9 mouse cellular contexts compared by ENCODE assay signal in genomic region chr8:70702842-70703182, GRCm38 (mm10). TPM values are rescaled to one million over a fixed set of nuclear protein-coding genes. Genes with fewer than 3 reads are reported as not detected.
DNase-seq lines count a peak whose midpoint lies in the region; ATAC-seq and TF ChIP-seq lines count a peak whose summit lies in the region.
"Had no signal": no experiment of that assay in that cellular context is flagged by ENCODE, and none has a peak within 500 bp of the region (broad histone marks: within the 10 kb centered on the region; RNA-seq: fewer than 3 reads in every experiment).

No protein-coding gene starts in this region.

- 80% methylated on average over 3 of the region's 3 CpGs for WGBS in forebrain, embryonic 16.5 days
- WGBS in hindbrain, postnatal 0 days: 73% methylated on average over 3 of the region's 3 CpGs
- WGBS in stomach, postnatal 0 days: 45% methylated on average over 3 of the region's 3 CpGs

- TF ChIP-seq EP300 in stomach, postnatal 0 days (optimal IDR thresholded peaks at IDR 0.05): no peak

- peak overlapping the region; percentile 80 for H3K4me2 ChIP-seq in forebrain, embryonic 16.5 days (ENCODE audit: low read length)
- H3K4me2 ChIP-seq in hindbrain, postnatal 0 days (ENCODE audit: low read depth, low read length): peak overlapping the region; percentile 61; the same call in 1 of the 2 replicates
- H3K4me2 ChIP-seq in stomach, postnatal 0 days (replicated peaks; ENCODE audit: low read depth): 0 out of 2 replicates have a peak overlapping the region, but pooled peaks have one; percentile 1

- no peak overlapping the region for H3K4me3 ChIP-seq in forebrain, embryonic 16.5 days (replicated peaks; ENCODE audit: low read length)
- no peak overlapping the region for H3K4me3 ChIP-seq in hindbrain, postnatal 0 days (ENCODE audit: low read length)
- no peak overlapping the region for H3K4me3 ChIP-seq in stomach, postnatal 0 days (ENCODE audit: low read depth, low read length)

- H3K36me3 ChIP-seq in forebrain, embryonic 16.5 days (ENCODE audit: control insufficient read depth, insufficient read depth): no peaks in the 10 kb centered on the region
- H3K36me3 ChIP-seq in hindbrain, postnatal 0 days (ENCODE audit: insufficient read depth, low read length): 0 out of 2 replicates have a peak, but pooled peaks cover 5% of the 10 kb centered on the region
- H3K36me3 ChIP-seq in stomach, postnatal 0 days (ENCODE audit: control insufficient read depth, insufficient read depth, low read length): no peaks in the 10 kb centered on the region

- no peak overlapping the region for H3K27ac ChIP-seq in forebrain, embryonic 16.5 days (ENCODE audit: low read length)
- H3K27ac ChIP-seq in hindbrain, postnatal 0 days: peak overlapping the region; percentile 26; the same call in 1 of the 2 replicates
- H3K27ac ChIP-seq in stomach, postnatal 0 days (replicated peaks): peak overlapping the region; percentile 35; the same call in 1 of the 2 replicates

- H3K27me3 ChIP-seq in forebrain, embryonic 16.5 days (replicated peaks; ENCODE audit: control insufficient read depth, insufficient read depth, low read length): no peaks in the 10 kb centered on the region
- no peaks in the 10 kb centered on the region for H3K27me3 ChIP-seq in hindbrain, postnatal 0 days (ENCODE audit: insufficient read depth, low read length)
- H3K27me3 ChIP-seq in stomach, postnatal 0 days (ENCODE audit: control insufficient read depth, insufficient read depth, low read length): no peaks in the 10 kb centered on the region

- no peak overlapping the region for H3K9ac ChIP-seq in forebrain, embryonic 16.5 days (replicated peaks; ENCODE audit: low read depth, low read length)
- H3K9ac ChIP-seq in hindbrain, postnatal 0 days (replicated peaks; ENCODE audit: low read length): no peak overlapping the region
- no peak overlapping the region for H3K9ac ChIP-seq in stomach, postnatal 0 days (ENCODE audit: low read length)

- TF ChIP-seq CTCF in hindbrain, postnatal 0 days (IDR thresholded peaks at IDR 0.05; ENCODE audit: low read depth): no peak
- no peak for TF ChIP-seq CTCF in stomach, postnatal 0 days (IDR thresholded peaks at IDR 0.05; ENCODE audit: low read depth)

- ATAC-seq in forebrain, embryonic 16.5 days: no peak
- ATAC-seq in hindbrain, postnatal 0 days: no peak
- peak; percentile 13; the same call in 1 of the 2 replicates for ATAC-seq in stomach, postnatal 0 days (ENCODE audit: low FRiP score, low TSS enrichment)

- no peaks in the 10 kb centered on the region for H3K9me3 ChIP-seq in forebrain, embryonic 16.5 days (ENCODE audit: control insufficient read depth, low read length)
- no peaks in the 10 kb centered on the region for H3K9me3 ChIP-seq in hindbrain, postnatal 0 days (ENCODE audit: low read length)
- H3K9me3 ChIP-seq in stomach, postnatal 0 days (ENCODE audit: control insufficient read depth, low read length): no peaks in the 10 kb centered on the region

- DNase-seq in layer of hippocampus, adult 11-12 months (ENCODE audit: low spot score): peak; percentile 70
- no peak for DNase-seq in layer of hippocampus, adult 9-10 months (ENCODE audit: low spot score)
- peak; percentile 91 for DNase-seq in adrenal gland, adult 2 months
- no peak for DNase-seq in hindbrain, postnatal 0 days (ENCODE audit: low spot score)
- DNase-seq in stomach, postnatal 0 days (ENCODE audit: low spot score): peak; percentile 74
- DNase-seq in B cell, adult 2 months: no peak
- no peak for DNase-seq in thymus, postnatal 10 days (ENCODE audit: low spot score in 2 of 2)

- H3K4me1 ChIP-seq in forebrain, embryonic 16.5 days (replicated peaks; ENCODE audit: control insufficient read depth, insufficient read depth, low read length): peaks cover 27% of the 10 kb centered on the region
- H3K4me1 ChIP-seq in hindbrain, postnatal 0 days (ENCODE audit: insufficient read depth, low read length): peaks cover 6% of the 10 kb centered on the region
- H3K4me1 ChIP-seq in stomach, postnatal 0 days (replicated peaks; ENCODE audit: control insufficient read depth, insufficient read depth): peaks cover 5% of the 10 kb centered on the region

RNA-seq across cellular contexts. Expression of gene Iqcn, which starts 0.4 kb away (rescaled TPM):
- under 1 TPM in 1 of 2 experiments, not detected in 1; 0.12 TPM for total RNA-seq in adrenal gland, adult 2 months (2021)
- 0.25 and 0.28 TPM in 2 replicates for polyA plus RNA-seq in adrenal gland, adult 2 months (2012; rRNA removed)
- 0.11 and 0.14 TPM in 2 replicates for polyA plus RNA-seq in forebrain, embryonic 16.5 days (2015; fragmentation: Nextera tagmentation; extraction: Ambion mirVana)
- total RNA-seq in hindbrain, postnatal 0 days (2014; rRNA removed): 0.05 and 0.18 TPM in 2 replicates
- polyA plus RNA-seq in hindbrain, postnatal 0 days (2015; fragmentation: Nextera tagmentation; extraction: Ambion mirVana): 0.05 and 0.08 TPM in 2 replicates
- 0.05 TPM in 1 of 2 replicates, not detected in the other for polyA plus RNA-seq in stomach, postnatal 0 days (2015; fragmentation: Nextera tagmentation; extraction: Ambion mirVana)

RNA-seq across cellular contexts. Expression of gene Jund, which starts 4.1 kb away (rescaled TPM):
- total RNA-seq in adrenal gland, adult 2 months (2021): 100 to 1,000 TPM; 214 to 246 TPM
- 1,009 and 1,256 TPM in 2 replicates for polyA plus RNA-seq in adrenal gland, adult 2 months (2012; rRNA removed)
- polyA plus RNA-seq in forebrain, embryonic 16.5 days (2015; fragmentation: Nextera tagmentation; extraction: Ambion mirVana): 54.6 and 57.7 TPM in 2 replicates
- 486 and 650 TPM in 2 replicates for total RNA-seq in hindbrain, postnatal 0 days (2014; rRNA removed)
- polyA plus RNA-seq in hindbrain, postnatal 0 days (2015; fragmentation: Nextera tagmentation; extraction: Ambion mirVana): 90.4 and 96.3 TPM in 2 replicates
- 78.3 and 108 TPM in 2 replicates for polyA plus RNA-seq in stomach, postnatal 0 days (2015; fragmentation: Nextera tagmentation; extraction: Ambion mirVana)

RNA-seq across cellular contexts. Expression of gene Gm3336, which starts 15.5 kb away (rescaled TPM):
- under 1 TPM in 1 of 2 experiments, not detected in 1; 0.69 TPM for total RNA-seq in adrenal gland, adult 2 months (2021)
- polyA plus RNA-seq in adrenal gland, adult 2 months (2012; rRNA removed): 0.51 and 0.97 TPM in 2 replicates
- polyA plus RNA-seq in forebrain, embryonic 16.5 days (2015; fragmentation: Nextera tagmentation; extraction: Ambion mirVana): not detected in 2 replicates
- total RNA-seq in hindbrain, postnatal 0 days (2014; rRNA removed): not detected in 2 replicates
- polyA plus RNA-seq in hindbrain, postnatal 0 days (2015; fragmentation: Nextera tagmentation; extraction: Ambion mirVana): not detected in 2 replicates
- 29.7 and 32.2 TPM in 2 replicates for polyA plus RNA-seq in stomach, postnatal 0 days (2015; fragmentation: Nextera tagmentation; extraction: Ambion mirVana)
- total RNA-seq: hematopoietic stem cell, adult 5-6 weeks had no signal

RNA-seq across cellular contexts. Expression of gene Pde4c, which starts 20.7 kb away (rescaled TPM):
- total RNA-seq in adrenal gland, adult 2 months (2021): 1 to 10 TPM in 1 of 2 experiments, under 1 TPM in 1; 0.76 to 1.0 TPM
- polyA plus RNA-seq in adrenal gland, adult 2 months (2012; rRNA removed): 2.9 and 3.3 TPM in 2 replicates
- 0.12 and 0.54 TPM in 2 replicates for polyA plus RNA-seq in forebrain, embryonic 16.5 days (2015; fragmentation: Nextera tagmentation; extraction: Ambion mirVana)
- 0.26 and 0.72 TPM in 2 replicates for total RNA-seq in hindbrain, postnatal 0 days (2014; rRNA removed)
- polyA plus RNA-seq in hindbrain, postnatal 0 days (2015; fragmentation: Nextera tagmentation; extraction: Ambion mirVana): 0.20 and 0.31 TPM in 2 replicates
- polyA plus RNA-seq in stomach, postnatal 0 days (2015; fragmentation: Nextera tagmentation; extraction: Ambion mirVana): 0.27 and 0.35 TPM in 2 replicates

RNA-seq across cellular contexts. Expression of gene Lsm4, which starts 29.8 kb away (rescaled TPM):
- 10 to 100 TPM; 65.2 to 88.5 TPM for total RNA-seq in adrenal gland, adult 2 months (2021)
- polyA plus RNA-seq in adrenal gland, adult 2 months (2012; rRNA removed): 81.3 and 112 TPM in 2 replicates
- 166 and 168 TPM in 2 replicates for polyA plus RNA-seq in forebrain, embryonic 16.5 days (2015; fragmentation: Nextera tagmentation; extraction: Ambion mirVana)
- total RNA-seq in hindbrain, postnatal 0 days (2014; rRNA removed): 301 and 453 TPM in 2 replicates
- 188 and 190 TPM in 2 replicates for polyA plus RNA-seq in hindbrain, postnatal 0 days (2015; fragmentation: Nextera tagmentation; extraction: Ambion mirVana)
- 141 and 147 TPM in 2 replicates for polyA plus RNA-seq in stomach, postnatal 0 days (2015; fragmentation: Nextera tagmentation; extraction: Ambion mirVana)

Comparison
In these comparisons a context has a peak if more than half of its experiments do, and no peak if none do; other contexts are left out.
1. DNase-seq: peak in layer of hippocampus, adult 11-12 months (single experiment), adrenal gland, adult 2 months (single experiment) and stomach, postnatal 0 days (single experiment); none in layer of hippocampus, adult 9-10 months (single experiment), hindbrain, postnatal 0 days (single experiment), B cell, adult 2 months (0 of 2) and thymus, postnatal 10 days (0 of 2).
2. H3K4me2 ChIP-seq: peak in every context shown above with its lines; median percentile 80 in forebrain, embryonic 16.5 days; 61 in hindbrain, postnatal 0 days; 1 in stomach, postnatal 0 days.
3. RNA of gene Gm3336, which starts 15.5 kb away (polyA plus RNA-seq): 29.7 to 32.2 TPM in stomach, postnatal 0 days; 0.51 to 0.97 TPM in adrenal gland, adult 2 months, not detected in hindbrain, postnatal 0 days and not detected in forebrain, embryonic 16.5 days; every median in the first group is over 10 times any median in the second.